Mouse (Mus musculus) left cerebral cortex, postnatal 36 days (tissue): ENCODE measurements around the gene Tent5d. TPM values are rescaled to one million over a fixed set of nuclear protein-coding genes. Genes with fewer than 3 reads are reported as not detected.

Source experiments
- DNase-seq, 2 experiments: peaks; one replicate each; pipeline ENCODE4 v3.0.0; 2021 to 2022; ENCODE audit warnings: low spot score in 2 of 2, mixed read lengths in 1 of 2
- intact Hi-C: fragments of 180-260 bp; cut with DNase I; formaldehyde crosslinking; loops from one replicate; pipeline ENCODE4 v1.15.1; 2025
- total RNA-seq, 2 experiments: library from RNA; stranded (reverse); gene quantifications; 2 replicates each; pipeline ENCODE4 v1.2.3; 2021

The Tent5d gene
- total RNA-seq = not detected

GRCm38 (mm10) chrX:107792290-107792689 lies at the start of gene Tent5d:
Tent5d (plus strand) TSS chrX:107792590.
- no peak for DNase-seq
- intact Hi-C loops = no loop called here

- no peak for DNase-seq
- intact Hi-C loops = no loop called here
These were observed 24.5 kb upstream of the Tent5d start for GRCm38 (mm10) chrX:107767896-107768295.

- DNase-seq = no peak
- intact Hi-C loops = no loop called here
These were observed 2.3 kb upstream of the Tent5d start for GRCm38 (mm10) chrX:107790136-107790535.

GRCm38 (mm10) chrX:107790750-107791493 lies 1.5 kb upstream of the Tent5d start:
- intact Hi-C loops = no loop called here

GRCm38 (mm10) chrX:107795785-107796184 lies 3.4 kb downstream of the Tent5d start:
- DNase-seq = no peak
- intact Hi-C loops = loop anchor here (5.0 kb wide), 1 partner anchor 1037 kb away; the partner anchor contains the start of gene Brwd3

More at GRCm38 (mm10) chrX:107790750-107791493, 1.5 kb upstream of the Tent5d start:
- no peak for DNase-seq

- intact Hi-C loops = loop anchor here (5.0 kb wide), 1 partner anchor 1035 kb away; the partner anchor contains the start of gene Brwd3
- DNase-seq = no peak
These were observed 4.5 kb downstream of the Tent5d start for GRCm38 (mm10) chrX:107796919-107797318.

- DNase-seq = no peak
These were observed 19.7 kb downstream of the Tent5d start for GRCm38 (mm10) chrX:107812120-107812519.

GRCm38 (mm10) chrX:107815502-107816217 lies 23.3 kb downstream of the Tent5d start:
- peak; percentile 7 to 18 for DNase-seq
- intact Hi-C loops = loop anchor here (5.0 kb wide), 1 partner anchor 722 kb away; no protein-coding TSS in a partner anchor

More at GRCm38 (mm10) chrX:107812120-107812519, 19.7 kb downstream of the Tent5d start:
- intact Hi-C loops = no loop called here

GRCm38 (mm10) chrX:107816218-107816554 lies 23.8 kb downstream of the Tent5d start, which contains the start of gene 2610002M06Rik:
2610002M06Rik (minus strand) TSS chrX:107816334.
- peak; percentile 75 to 76 for DNase-seq
- intact Hi-C loops = loop anchor here (5.0 kb wide), 1 partner anchor 721 kb away; no protein-coding TSS in a partner anchor

GRCm38 (mm10) chrX:107816726-107817125 lies 24.3 kb downstream of the Tent5d start:
- intact Hi-C loops = loop anchor here (5.0 kb wide), 1 partner anchor 721 kb away; no protein-coding TSS in a partner anchor
- DNase-seq = no peak

- intact Hi-C loops = no loop called here
- no peak for DNase-seq
These were observed 65.8 kb downstream of the Tent5d start for GRCm38 (mm10) chrX:107858165-107858564.

Other genes starting within 250 kb of the Tent5d start
- gene Tbx22, start 124.6 kb upstream of the Tent5d start, total RNA-seq = under 1 TPM in 1 of 2 experiments, not detected in 1; 0.44 TPM
- 10 to 100 TPM; 30.4 to 36.3 TPM for gene 2610002M06Rik, start 23.7 kb downstream of the Tent5d start, total RNA-seq
- not detected for gene Gm732, start 155.9 kb downstream of the Tent5d start, total RNA-seq